Mouse (Mus musculus) kidney, adult 2 months (tissue): Measurements from ENCODE around the gene Rad51ap2. TPM values are rescaled to one million over a fixed set of nuclear protein-coding genes. Genes with fewer than 3 reads are reported as not detected.

ENCODE experiments used
- DNase-seq: peaks from one replicate; pipeline ENCODE4 v3.0.0; 2021
- H3K27ac ChIP-seq: fragments of 200-500 bp; 2 replicates; pipeline ENCODE4 v1.5.1; 2012; ENCODE audit warnings: low read depth, low read length, control low read depth, inconsistent platforms; ENCODE audit not compliant: insufficient read depth
- H3K27me3 ChIP-seq: fragments of 200-500 bp; replicated peaks from 2 replicates; pipeline ENCODE4 v1.6.1; 2012; ENCODE audit warnings: mild to moderate bottlenecking, moderate library complexity, low read length, inconsistent platforms; ENCODE audit not compliant: control insufficient read depth, insufficient read depth
- H3K36me3 ChIP-seq: fragments of 200-500 bp; 2 replicates; pipeline ENCODE4 v1.6.1; 2012; ENCODE audit warnings: mild to moderate bottlenecking, moderate library complexity, low read length, inconsistent platforms; ENCODE audit not compliant: control insufficient read depth, insufficient read depth
- H3K4me1 ChIP-seq: fragments of 200-500 bp; 2 replicates; pipeline ENCODE4 v1.6.1; 2011; ENCODE audit warnings: low read length; ENCODE audit not compliant: control insufficient read depth, insufficient read depth
- H3K4me3 ChIP-seq: fragments of 200-500 bp; 2 replicates; pipeline ENCODE4 v1.5.1; 2011; ENCODE audit warnings: mild to moderate bottlenecking, low read depth, low read length, control low read depth; ENCODE audit not compliant: insufficient read depth
- CTCF ChIP-seq: fragments of 200-500 bp; conservative IDR thresholded peaks from 2 replicates; pipeline ENCODE4 v1.5.1; 2011; ENCODE audit warnings: low read depth, mild to moderate bottlenecking, control low read depth, low read length, moderate library complexity, mixed read lengths; ENCODE audit not compliant: insufficient read depth, insufficient read length
- POLR2A ChIP-seq: fragments of 200-500 bp; IDR thresholded peaks from one replicate; pipeline ENCODE4 v1.6.1; 2011; ENCODE audit warnings: low read depth, low read length, control low read depth
- WGBS: fragments of 180-500 bp; shearing (Covaris S2); methylation state at CpG from one replicate; pipeline ENCODE4 v1.1.7; 2018; 5-methylcytosine and 5-hydroxymethylcytosine counted together
- polyA plus RNA-seq: library from polyadenylated mRNA; depleted of rRNA; stranded (reverse); fragments of >200 nt; gene quantifications from 2 replicates; pipeline ENCODE4 v1.2.3, GENCODE M21; 2012

The Rad51ap2 gene
- polyA plus RNA-seq, 1 experiment: not detected

- WGBS: 9% methylated on average over 15 of the region's 15 CpGs
- no peak overlapping the region for H3K27ac ChIP-seq
- no peak for TF ChIP-seq CTCF
- TF ChIP-seq POLR2A: no peak
- no peaks in the 10 kb centered on the region for H3K36me3 ChIP-seq
- H3K27me3 ChIP-seq: no peaks in the 10 kb centered on the region; the same call in 1 of the 2 replicates
- no peak overlapping the region for H3K4me3 ChIP-seq
- no peaks in the 10 kb centered on the region for H3K4me1 ChIP-seq
- no peak for DNase-seq
These were observed 20.4 kb upstream of the Rad51ap2 start for GRCm38 (mm10) chr12:11435246-11436022.

DNA sequence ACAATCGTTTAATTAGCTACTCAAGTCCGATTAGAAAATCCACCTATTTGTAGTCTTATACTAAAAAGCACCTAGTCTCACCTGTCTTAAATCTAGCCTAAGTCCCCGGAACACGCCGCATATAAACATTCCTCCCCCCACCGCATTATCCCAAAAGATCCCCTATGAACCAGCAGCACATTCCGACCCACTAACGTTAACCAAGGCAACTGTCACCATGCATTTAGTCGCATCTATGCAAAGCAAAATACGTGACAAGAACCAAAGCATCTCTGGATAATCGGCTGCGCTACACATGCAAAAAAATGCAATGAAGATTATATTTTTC, 19.9 kb upstream of the Rad51ap2 start:
- H3K27me3 ChIP-seq: no peaks in the 10 kb centered on the region; the same call in 1 of the 2 replicates
- no peak for DNase-seq
- H3K4me3 ChIP-seq: no peak overlapping the region
- 5% methylated on average over 12 of the region's 12 CpGs for WGBS
- H3K27ac ChIP-seq: no peak overlapping the region
- no peaks in the 10 kb centered on the region for H3K4me1 ChIP-seq
- H3K36me3 ChIP-seq: no peaks in the 10 kb centered on the region
- no peak for TF ChIP-seq CTCF
- TF ChIP-seq POLR2A: no peak

GRCm38 (mm10) chr12:11436497-11437265, 19.2 kb upstream of the Rad51ap2 start, which contains the start of gene Vsnl1:
Gene Vsnl1 (minus strand): TSS chr12:11436613.
- WGBS: 2% methylated on average over 34 of the region's 34 CpGs

GRCm38 (mm10) chr12:11437266-11437906, 18.5 kb upstream of the Rad51ap2 start:
- Histone ChIP-seq H3K27me3 (no peaks in the 10 kb centered on the region; the same call in 1 of the 2 replicates), H3K4me3 (no peak overlapping the region), H3K36me3 (no peaks in the 10 kb centered on the region), H3K4me1 (no peaks in the 10 kb centered on the region), H3K27ac (no peak overlapping the region)
- 21% methylated on average over 17 of the region's 17 CpGs for WGBS
- TF ChIP-seq POLR2A: no peak
- TF ChIP-seq CTCF: peak; percentile 46
- DNase-seq: peak; percentile 59

More at GRCm38 (mm10) chr12:11436497-11437265, 19.2 kb upstream of the Rad51ap2 start, which contains the start of gene Vsnl1:
- peak; percentile 43 for DNase-seq
- H3K27me3 ChIP-seq: no peaks in the 10 kb centered on the region; the same call in 1 of the 2 replicates
- H3K4me1 ChIP-seq: no peaks in the 10 kb centered on the region
- H3K27ac ChIP-seq: no peak within 1 kb of the TSS
- TF ChIP-seq POLR2A: no peak
- no peak for TF ChIP-seq CTCF
- no peaks in the 10 kb centered on the region for H3K36me3 ChIP-seq
- no peak within 1 kb of the TSS for H3K4me3 ChIP-seq

DNA sequence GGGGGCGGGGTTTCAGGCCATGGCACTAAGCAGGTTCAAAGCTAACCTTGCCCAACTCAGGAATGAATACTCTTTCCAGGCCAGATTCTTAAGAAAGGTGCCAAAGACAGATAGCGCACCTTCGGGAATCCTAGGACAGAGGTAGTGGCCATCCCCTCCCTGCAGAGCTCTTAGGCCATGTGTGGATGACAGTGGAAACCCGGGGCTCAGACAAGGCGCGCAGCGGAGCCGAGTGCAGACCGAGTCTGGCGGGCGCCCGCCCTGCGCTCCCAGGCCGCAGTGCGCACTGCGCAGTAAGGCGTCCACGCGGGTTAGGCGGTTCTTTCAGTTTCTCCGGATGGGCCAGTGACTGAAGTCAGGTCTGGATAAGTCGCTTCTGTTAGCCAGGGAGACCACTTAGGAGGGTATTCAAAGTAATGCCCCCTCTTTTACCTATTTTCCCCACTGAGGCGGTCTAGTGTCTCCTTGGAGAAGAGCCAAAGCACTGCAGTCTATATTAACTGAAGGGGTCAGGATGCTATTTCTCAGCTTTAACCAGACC, 17.9 kb upstream of the Rad51ap2 start:
- DNase-seq: no peak
- Histone ChIP-seq H3K27ac (no peak overlapping the region), H3K4me1 (no peaks in the 10 kb centered on the region), H3K4me3 (no peak overlapping the region), H3K36me3 (no peaks in the 10 kb centered on the region), H3K27me3 (no peaks in the 10 kb centered on the region; the same call in 1 of the 2 replicates)
- TF ChIP-seq POLR2A (no peak), CTCF (no peak)
- WGBS: 26% methylated on average over 23 of the region's 23 CpGs

GRCm38 (mm10) chr12:11454146-11454545, 1.7 kb upstream of the Rad51ap2 start:
- 51% methylated on average over 5 of the region's 5 CpGs for WGBS
- TF ChIP-seq CTCF (no peak), POLR2A (no peak)
- 0 out of 2 replicates have a peak, but pooled peaks cover 2% of the 10 kb centered on the region for H3K27me3 ChIP-seq
- H3K36me3 ChIP-seq: no peaks in the 10 kb centered on the region
- DNase-seq: no peak
- no peak overlapping the region for H3K4me3 ChIP-seq
- H3K27ac ChIP-seq: no peak overlapping the region
- H3K4me1 ChIP-seq: peaks cover 4% of the 10 kb centered on the region; the same call in 1 of the 2 replicates
